Mouse (Mus musculus) mouse trophoblast stem cell (cell line): ENCODE measurements around the gene Dnajc24.

Experiments used
- in situ Hi-C, 2 experiments: fragments of 300-500 bp; cut with MseI, MboI; formaldehyde crosslinking; loops; 2 replicates in 1 of 2; 3 replicates in 1 of 2; pipeline ENCODE4 v1.15.1; 2025

Dnajc24 gene

GRCm38 (mm10) chr2:106002835-106003739 is at the start of gene Dnajc24:
Dnajc24 (minus strand) TSS chr2:106003549.
- in situ Hi-C loops = no loop called here

GRCm38 (mm10) chr2:106046686-106047085 is 43.3 kb upstream of the Dnajc24 start:
- in situ Hi-C loops = no loop called here

- in situ Hi-C loops = no loop called here
Measured at GRCm38 (mm10) chr2:106042495-106042894, 39.1 kb upstream of the Dnajc24 start.

DNA sequence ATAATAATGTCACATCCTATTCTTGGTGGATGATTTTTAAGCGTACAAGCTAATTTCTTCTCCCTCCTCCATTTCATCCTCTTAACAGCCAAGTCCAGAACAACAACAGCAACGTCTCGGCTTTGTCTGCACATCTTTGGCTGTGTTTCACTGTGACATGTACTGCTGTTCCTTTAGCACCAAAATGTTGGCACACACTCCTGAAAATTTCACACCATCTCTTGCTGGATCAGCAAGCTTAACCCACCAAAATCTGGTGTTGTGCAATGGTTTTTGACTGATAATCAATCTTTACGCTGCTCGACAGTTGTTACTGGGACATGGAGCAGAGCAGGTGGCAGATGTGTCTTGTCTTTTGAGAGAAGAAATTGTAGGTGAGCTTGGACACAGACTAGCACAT is 38.6 kb upstream of the Dnajc24 start:
- in situ Hi-C loops = no loop called here

DNA sequence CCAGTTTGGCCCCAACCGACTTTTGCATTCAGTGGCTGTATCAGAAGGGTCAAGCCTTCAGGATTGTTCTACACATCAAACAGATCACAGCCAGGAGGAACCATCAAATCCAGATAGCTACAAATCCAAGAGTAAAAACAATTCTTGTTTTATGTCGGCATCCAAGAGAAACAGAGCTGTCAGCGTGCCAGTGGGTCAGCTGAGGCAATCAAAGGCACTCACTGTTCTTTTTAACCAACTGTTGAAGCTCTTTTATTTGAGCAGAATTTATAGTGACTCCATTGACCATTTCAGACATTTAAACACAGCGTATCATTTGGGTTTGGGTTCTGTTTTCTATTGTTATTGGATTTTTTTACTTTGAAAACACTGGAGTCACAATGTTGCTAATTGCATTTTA is 34.9 kb upstream of the Dnajc24 start:
- in situ Hi-C loops = no loop called here

DNA sequence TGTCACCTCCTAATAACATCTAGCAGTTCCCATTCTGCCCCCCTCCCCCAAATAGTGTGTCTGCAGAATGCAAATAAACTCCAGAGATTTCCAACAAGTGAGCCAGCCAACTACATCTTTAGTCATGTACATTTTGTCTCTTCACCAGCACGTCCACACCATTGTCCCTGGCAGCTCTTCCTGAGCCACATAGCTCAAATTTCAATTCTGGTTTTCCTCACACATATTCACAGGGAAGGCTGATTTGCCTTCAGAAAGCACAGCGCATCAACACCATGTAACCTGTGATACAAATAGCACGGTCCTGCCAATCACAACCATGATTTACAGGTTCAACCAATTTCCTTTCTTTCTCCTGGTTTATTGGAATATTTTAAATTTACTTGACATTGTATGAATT is 21.5 kb upstream of the Dnajc24 start:
- in situ Hi-C loops = no loop called here

DNA sequence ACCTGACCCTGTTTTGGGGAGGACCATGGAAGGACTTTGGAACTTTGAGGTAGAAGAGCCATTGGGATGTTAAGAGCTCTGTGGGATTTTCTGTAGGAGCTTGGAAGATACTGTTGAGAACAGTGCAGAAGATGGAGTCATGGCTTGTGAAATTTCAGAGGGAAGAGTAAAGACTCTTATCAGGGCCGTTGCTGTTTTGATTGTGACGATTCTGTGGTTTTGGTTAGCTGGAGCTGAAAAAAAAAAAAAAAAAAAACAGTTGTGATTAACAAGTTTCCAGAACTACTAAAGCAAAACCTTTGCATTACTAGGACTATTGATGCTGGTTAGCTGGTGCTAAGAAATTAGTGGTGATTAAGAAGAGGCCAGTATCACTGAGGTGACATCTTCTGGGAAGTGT is 5.1 kb upstream of the Dnajc24 start:
- in situ Hi-C loops = no loop called here

DNA sequence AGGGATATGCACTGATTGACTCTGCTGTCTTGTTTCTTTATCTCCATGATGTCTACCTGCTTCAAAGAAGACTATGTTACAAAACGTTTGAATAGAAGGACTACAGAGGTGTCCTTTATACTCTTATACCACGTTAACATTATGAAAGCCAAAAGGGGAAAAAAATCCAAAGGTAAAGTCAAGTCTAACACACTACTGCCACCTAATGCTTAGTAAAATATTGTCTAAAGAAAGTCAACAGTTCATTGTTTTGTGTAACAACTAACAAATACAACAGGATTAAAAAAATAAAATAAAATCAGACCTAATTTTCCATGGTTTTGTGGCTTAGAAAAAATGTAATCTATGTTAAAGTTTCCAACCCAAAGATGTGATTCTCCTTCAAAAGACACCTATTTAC is 15.3 kb downstream of the Dnajc24 start:
- in situ Hi-C loops = no loop called here

- in situ Hi-C loops = no loop called here
Measured at GRCm38 (mm10) chr2:105987131-105987530, 16.2 kb downstream of the Dnajc24 start.

GRCm38 (mm10) chr2:105985206-105985605 is 18.1 kb downstream of the Dnajc24 start:
- in situ Hi-C loops = no loop called here

DNA sequence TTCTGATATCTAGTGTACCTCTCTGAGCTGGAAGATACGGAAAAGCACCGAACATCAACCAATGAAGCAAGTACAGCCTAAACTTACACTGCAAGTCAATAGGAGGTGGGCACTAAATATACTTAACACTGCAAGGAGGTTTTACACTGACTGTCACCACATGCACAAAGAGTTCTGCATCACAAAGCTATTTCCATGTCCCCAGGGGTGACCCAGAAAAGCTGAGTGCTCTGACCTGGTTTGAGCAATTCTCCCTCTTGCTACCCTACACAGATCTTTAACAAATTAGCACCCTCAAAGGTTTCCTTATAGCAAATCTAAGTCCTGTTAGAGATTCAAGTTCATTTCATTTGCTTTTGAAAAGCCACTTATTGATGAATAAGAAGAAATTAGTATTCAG is 25.3 kb downstream of the Dnajc24 start:
- in situ Hi-C loops = no loop called here

DNA sequence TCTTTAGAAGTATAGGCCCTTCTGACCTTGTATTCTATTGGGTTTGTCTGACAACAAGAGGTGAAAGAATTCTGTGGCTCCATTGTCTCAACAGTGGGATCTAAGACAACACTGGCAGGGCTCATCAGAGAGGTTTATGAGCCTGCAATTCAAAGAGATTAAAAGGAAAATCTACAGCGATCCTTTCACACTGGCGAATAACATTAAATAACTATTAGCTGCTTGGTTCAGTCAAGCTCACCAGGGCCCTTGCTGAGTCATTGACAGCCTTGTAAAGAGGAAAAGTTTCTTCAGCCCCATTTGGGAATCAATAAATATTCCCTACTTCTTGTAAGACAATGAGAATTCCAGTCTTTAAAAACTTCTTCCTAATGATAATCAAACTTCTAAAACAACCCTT is 29.4 kb downstream of the Dnajc24 start:
- in situ Hi-C loops = no loop called here

GRCm38 (mm10) chr2:105963447-105963846 is 39.9 kb downstream of the Dnajc24 start:
- in situ Hi-C loops = no loop called here

DNA sequence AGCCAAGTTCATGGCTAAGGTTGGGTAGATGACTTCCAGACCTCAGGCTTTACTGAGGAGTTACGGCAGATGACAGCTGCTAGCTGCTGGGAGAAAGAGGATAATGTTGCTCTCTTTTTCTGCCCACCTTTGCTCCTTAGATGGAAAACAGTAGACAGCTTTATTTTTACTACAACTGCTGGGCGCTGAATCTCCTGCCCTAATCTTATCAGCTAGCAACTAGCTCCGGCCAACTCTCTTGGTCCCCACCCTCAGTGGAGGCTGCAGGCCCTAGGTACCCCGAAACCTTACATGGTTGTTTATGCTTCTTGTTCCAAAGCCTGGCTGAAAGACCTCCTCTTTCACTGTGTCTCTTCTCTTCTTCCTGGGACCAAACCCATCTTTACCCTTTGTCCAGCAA is 49.5 kb downstream of the Dnajc24 start:
- in situ Hi-C loops = no loop called here

- in situ Hi-C loops = no loop called here
Measured at GRCm38 (mm10) chr2:105951350-105951940, 51.9 kb downstream of the Dnajc24 start.

DNA sequence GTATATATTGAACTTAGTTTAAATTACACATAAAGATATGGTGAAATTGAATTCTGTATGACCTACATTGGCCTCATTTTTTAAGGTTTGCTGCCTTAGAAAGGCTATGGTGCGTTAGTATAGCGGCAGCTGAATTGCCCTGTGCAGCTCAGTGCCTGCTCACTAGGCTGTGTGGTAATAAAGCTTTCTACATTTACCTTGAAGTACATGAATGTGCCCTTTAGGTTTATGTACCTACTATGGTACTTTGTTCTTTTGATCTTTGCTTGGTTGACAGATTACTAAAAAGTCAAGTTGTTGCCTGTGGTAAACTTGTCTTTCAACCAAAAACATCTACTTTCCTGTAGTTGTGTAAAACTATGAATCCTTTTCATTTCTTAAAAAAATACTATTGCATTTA is 53.2 kb downstream of the Dnajc24 start:
- in situ Hi-C loops = no loop called here

DNA sequence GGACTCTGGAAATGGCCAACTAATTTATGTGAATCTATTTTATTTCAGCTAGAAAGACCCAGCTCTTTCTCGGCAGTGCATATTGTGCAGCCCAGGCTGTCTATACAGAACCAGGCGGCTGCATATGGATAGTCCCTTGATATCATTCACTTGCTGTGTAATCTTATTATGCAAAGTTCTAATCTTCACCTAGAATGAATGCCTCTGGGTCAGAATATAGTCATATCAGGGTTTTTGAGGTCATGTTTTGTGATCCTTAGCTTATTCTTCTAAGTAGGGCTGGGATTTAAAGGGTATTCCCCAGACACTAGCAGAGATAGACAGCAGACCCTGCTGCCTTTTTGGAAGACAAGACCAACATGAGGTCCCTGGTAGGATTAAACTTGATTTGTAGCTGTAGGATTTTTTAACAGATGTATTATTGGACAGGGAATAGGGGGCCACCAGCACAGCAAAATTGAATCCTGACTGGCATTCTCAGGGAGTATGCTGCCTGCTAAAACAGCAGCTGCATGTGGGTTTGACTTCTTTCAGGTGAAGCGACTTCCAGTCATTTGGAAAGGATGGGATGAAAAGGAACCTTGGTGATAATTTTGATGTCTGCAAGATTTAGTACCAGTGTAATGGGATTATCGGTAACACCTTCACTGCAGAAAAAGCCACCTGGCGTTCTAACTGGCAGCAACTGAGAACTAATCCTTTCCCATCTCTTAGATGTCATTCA is 85.6 kb downstream of the Dnajc24 start:
- in situ Hi-C loops = no loop called here
